Mouse (Mus musculus): ENCODE data around the gene Fastk. TPM values are rescaled to one million over a fixed set of nuclear protein-coding genes. Genes with fewer than 3 reads are reported as not detected.
A peak's percentile ranks its signal among the peaks of the same experiment; 100 is the strongest.

The Fastk gene
- total RNA-seq, 2 experiments from 2014 or later: 82.6 to 83.4 TPM

GRCm38 (mm10) chr5:24453985-24454303 is 8.9 kb upstream of the Fastk start:
- no peak for DNase-seq
- intact Hi-C loops (cut with DNase I): no loop called here

GRCm38 (mm10) chr5:24453283-24453984 is 8.3 kb upstream of the Fastk start:
- intact Hi-C loops (cut with DNase I): no loop called here
- peak; percentile 83 for DNase-seq

- intact Hi-C loops (cut with DNase I): no loop called here
- no peak for DNase-seq
Observed at GRCm38 (mm10) chr5:24452691-24453233, 7.7 kb upstream of the Fastk start.

GRCm38 (mm10) chr5:24452030-24452690 is 7.1 kb upstream of the Fastk start, which contains the start of gene Agap3:
TSS of gene Agap3 (plus strand) at chr5:24452177.
- DNase-seq: no peak
- intact Hi-C loops (cut with DNase I): no loop called here

GRCm38 (mm10) chr5:24451264-24452029 is 6.4 kb upstream of the Fastk start:
- DNase-seq: peak; percentile 93
- intact Hi-C loops (cut with DNase I): no loop called here

GRCm38 (mm10) chr5:24447624-24448298 is 2.7 kb upstream of the Fastk start, which contains the start of gene Tmub1:
TSS of gene Tmub1 (minus strand) at chr5:24447854.
- DNase-seq: peak; percentile 75

GRCm38 (mm10) chr5:24446630-24447029 is 1.5 kb upstream of the Fastk start:
- DNase-seq: no peak
- intact Hi-C loops (cut with DNase I): no loop called here

More at GRCm38 (mm10) chr5:24447624-24448298, 2.7 kb upstream of the Fastk start, which contains the start of gene Tmub1:
- intact Hi-C loops (cut with DNase I): no loop called here

GRCm38 (mm10) chr5:24445428-24446080 is 467 bp upstream of the Fastk start:
- DNase-seq: no peak
- intact Hi-C loops (cut with DNase I): no loop called here

GRCm38 (mm10) chr5:24443927-24444326 is 1.2 kb downstream of the Fastk start:
- intact Hi-C loops (cut with DNase I): no loop called here
- no peak for DNase-seq

- intact Hi-C loops (cut with DNase I): no loop called here
- DNase-seq: no peak
Observed at GRCm38 (mm10) chr5:24443204-24443603, 1.9 kb downstream of the Fastk start.

- DNase-seq: no peak
- intact Hi-C loops (cut with DNase I): no loop called here
Observed at GRCm38 (mm10) chr5:24442029-24442428, 3.1 kb downstream of the Fastk start.

GRCm38 (mm10) chr5:24441187-24441586 is 3.9 kb downstream of the Fastk start:
- intact Hi-C loops (cut with DNase I): no loop called here
- DNase-seq: no peak

- DNase-seq: no peak
- intact Hi-C loops (cut with DNase I): no loop called here
Observed at GRCm38 (mm10) chr5:24433993-24434392, 11.1 kb downstream of the Fastk start.

GRCm38 (mm10) chr5:24428596-24428995 is 16.5 kb downstream of the Fastk start:
- intact Hi-C loops (cut with DNase I): no loop called here
- DNase-seq: no peak

- peak; percentile 48 for DNase-seq
- intact Hi-C loops (cut with DNase I): no loop called here
Observed at GRCm38 (mm10) chr5:24427981-24428402, 17.1 kb downstream of the Fastk start.

GRCm38 (mm10) chr5:24427285-24427633 is 17.8 kb downstream of the Fastk start:
- no peak for DNase-seq
- intact Hi-C loops (cut with DNase I): no loop called here

GRCm38 (mm10) chr5:24426556-24427284 is 18.4 kb downstream of the Fastk start:
- intact Hi-C loops (cut with DNase I): no loop called here
- no peak for DNase-seq

GRCm38 (mm10) chr5:24426037-24426432 is 19.1 kb downstream of the Fastk start:
- intact Hi-C loops (cut with DNase I): no loop called here

GRCm38 (mm10) chr5:24425421-24426036 is 19.6 kb downstream of the Fastk start:
- intact Hi-C loops (cut with DNase I): no loop called here
- DNase-seq: peak; percentile 41

More at GRCm38 (mm10) chr5:24426037-24426432, 19.1 kb downstream of the Fastk start:
- no peak for DNase-seq
